Comparison of ENCODE assay signal across 27 mouse cellular contexts in genomic region chr3:102746174-102746573, GRCm38 (mm10). TPM values are rescaled to one million over a fixed set of nuclear protein-coding genes. Genes with fewer than 3 reads are reported as not detected.
"Had no signal": no experiment of that assay in that cellular context is flagged by ENCODE, and none has a peak within 500 bp of the region (broad histone marks: within the 10 kb centered on the region; RNA-seq: fewer than 3 reads in every experiment).

No protein-coding gene starts in this region.

- H3K36me3 ChIP-seq: midbrain, embryonic 12.5 days had no signal

- H3K9me3 ChIP-seq: limb, embryonic 12.5 days; limb, embryonic 15.5 days; midbrain, embryonic 12.5 days; midbrain, embryonic 15.5 days; neural tube, embryonic 13.5 days had no signal

- DNase-seq: kidney, adult 2 months; kidney, postnatal 25 days; left cerebral cortex, postnatal 4 days; liver, postnatal 0 days; lung, embryonic 14.5 days; thymus, adult 18-20 months; thymus, postnatal 36 days had no signal

- ATAC-seq: liver, postnatal 0 days; lung, postnatal 0 days; midbrain, embryonic 15.5 days had no signal

- H3K4me2 ChIP-seq: limb, embryonic 12.5 days; limb, embryonic 15.5 days; liver, embryonic 11.5 days; lung, embryonic 14.5 days; midbrain, embryonic 12.5 days; midbrain, embryonic 15.5 days; neural tube, embryonic 13.5 days had no signal

- H3K27me3 ChIP-seq: limb, embryonic 12.5 days; limb, embryonic 15.5 days; midbrain, embryonic 12.5 days; midbrain, embryonic 15.5 days; neural tube, embryonic 13.5 days had no signal

- H3K9ac ChIP-seq: limb, embryonic 12.5 days; limb, embryonic 15.5 days; liver, embryonic 14.5 days; liver, postnatal 0 days; lung, embryonic 14.5 days; midbrain, embryonic 12.5 days; midbrain, embryonic 15.5 days; neural tube, embryonic 13.5 days had no signal

- H3K27ac ChIP-seq: kidney, postnatal 0 days; limb, embryonic 12.5 days; limb, embryonic 15.5 days; liver, embryonic 14.5 days; macrophage; midbrain, embryonic 12.5 days; midbrain, embryonic 15.5 days; neural tube, embryonic 13.5 days had no signal

- H3K4me3 ChIP-seq: limb, embryonic 12.5 days; limb, embryonic 15.5 days; midbrain, embryonic 12.5 days; midbrain, embryonic 15.5 days; neural tube, embryonic 13.5 days had no signal

RNA-seq across cellular contexts. Expression of gene Tshb, which starts 36.3 kb away (rescaled TPM):
- total RNA-seq: layer of hippocampus, adult 8-10 months; layer of hippocampus, postnatal 14 days; left cerebral cortex, adult 8-10 months; left cerebral cortex, postnatal 14 days; left cerebral cortex, postnatal 4 days; megakaryocyte-erythroid progenitor cell, adult 5-6 weeks had no signal
- polyA plus RNA-seq: kidney, adult 2 months; kidney, embryonic 14.5 days; large intestine, adult 2 months; liver, embryonic 14.5 days; liver, postnatal 0 days; macrophage; midbrain, embryonic 12.5 days; small intestine, adult 2 months; spleen, adult 2 months; urinary bladder, adult 2 months had no signal
